Mouse (Mus musculus) activated CD4-positive, CD25-positive, alpha-beta regulatory T cell, adult 9 weeks (primary cell): ENCODE data around the gene Myod1. TPM values are rescaled to one million over a fixed set of nuclear protein-coding genes. Genes with fewer than 3 reads are reported as not detected.

Experiments
- polyA plus RNA-seq: library from polyadenylated mRNA; unstranded; fragments of 100-300 nt; shearing (Covaris generic); gene quantifications from one replicate; pipeline ENCODE4 v1.2.1, GENCODE M21; 2017

The Myod1 gene
- not detected for polyA plus RNA-seq

DNA sequence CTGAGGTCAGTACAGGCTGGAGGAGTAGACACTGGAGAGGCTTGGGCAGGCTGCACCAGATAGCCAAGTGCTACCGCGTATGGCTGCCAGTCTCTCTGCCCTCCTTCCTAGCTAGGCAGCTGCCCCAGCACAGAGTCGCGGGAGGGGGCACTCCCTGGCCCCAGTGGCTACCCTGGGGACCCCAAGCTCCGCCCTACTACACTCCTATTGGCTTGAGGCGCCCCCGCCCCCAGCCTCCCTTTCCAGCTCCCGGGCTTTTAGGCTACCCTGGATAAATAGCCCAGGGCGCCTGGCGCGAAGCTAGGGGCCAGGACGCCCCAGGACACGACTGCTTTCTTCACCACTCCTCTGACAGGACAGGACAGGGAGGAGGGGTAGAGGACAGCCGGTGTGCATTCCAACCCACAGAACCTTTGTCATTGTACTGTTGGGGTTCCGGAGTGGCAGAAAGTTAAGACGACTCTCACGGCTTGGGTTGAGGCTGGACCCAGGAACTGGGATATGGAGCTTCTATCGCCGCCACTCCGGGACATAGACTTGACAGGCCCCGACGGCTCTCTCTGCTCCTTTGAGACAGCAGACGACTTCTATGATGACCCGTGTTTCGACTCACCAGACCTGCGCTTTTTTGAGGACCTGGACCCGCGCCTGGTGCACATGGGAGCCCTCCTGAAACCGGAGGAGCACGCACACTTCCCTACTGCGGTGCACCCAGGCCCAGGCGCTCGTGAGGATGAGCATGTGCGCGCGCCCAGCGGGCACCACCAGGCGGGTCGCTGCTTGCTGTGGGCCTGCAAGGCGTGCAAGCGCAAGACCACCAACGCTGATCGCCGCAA is at the start of gene Myod1:
Gene Myod1, plus strand, starts transcription at position 303 of the 836 bp plus-strand sequence.

DNA sequence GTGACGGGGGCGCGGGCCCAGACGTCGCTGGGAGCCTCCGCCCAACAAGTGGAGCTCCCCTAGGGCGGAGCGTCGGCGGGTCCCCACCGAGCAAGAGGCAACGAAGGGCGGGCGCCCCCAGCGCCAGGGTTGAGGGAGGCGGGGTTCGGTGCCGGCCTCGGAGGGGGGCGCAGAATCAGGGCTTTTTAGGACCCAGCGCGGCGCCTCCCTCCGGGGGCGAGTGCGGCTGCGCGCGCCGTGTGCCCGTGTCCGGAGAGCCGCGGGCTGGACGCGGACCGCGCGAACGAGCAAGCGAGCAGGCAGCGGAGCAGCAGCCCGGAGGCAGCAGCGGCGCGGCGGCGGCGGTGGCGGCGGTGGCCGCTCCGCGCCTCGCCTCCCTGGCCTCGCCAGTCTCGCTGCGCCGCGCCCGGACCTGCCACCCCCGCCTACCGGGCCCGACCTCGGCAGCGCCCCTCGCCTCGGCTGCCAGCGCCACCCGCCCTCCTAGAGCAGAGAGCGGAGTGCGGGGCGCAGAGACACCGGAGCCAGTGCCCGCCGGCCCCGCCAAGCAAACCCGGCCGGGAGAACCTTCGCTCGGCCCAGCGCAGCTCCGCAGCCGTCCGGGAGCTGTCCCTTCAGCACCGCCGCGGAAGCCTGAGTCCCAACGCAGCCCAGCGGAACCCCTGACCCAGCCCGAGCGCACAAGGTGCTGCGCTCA is 20.1 kb downstream of the Myod1 start, which contains the start of gene Kcnc1:
Gene Kcnc1, plus strand, starts transcription at position 267 of the 697 bp plus-strand sequence.

Other genes starting within 250 kb of the Myod1 start
- gene Abcc8, start 196.4 kb upstream of the Myod1 start, polyA plus RNA-seq, result not detected
- not detected for gene Ush1c, start 138.0 kb upstream of the Myod1 start, polyA plus RNA-seq
- gene Otog, start 135.5 kb upstream of the Myod1 start, polyA plus RNA-seq, result not detected
- gene Kcnc1, start 20.0 kb downstream of the Myod1 start, polyA plus RNA-seq, result not detected